ENCODE assay signal across 27 mouse cellular contexts in the genomic region with DNA sequence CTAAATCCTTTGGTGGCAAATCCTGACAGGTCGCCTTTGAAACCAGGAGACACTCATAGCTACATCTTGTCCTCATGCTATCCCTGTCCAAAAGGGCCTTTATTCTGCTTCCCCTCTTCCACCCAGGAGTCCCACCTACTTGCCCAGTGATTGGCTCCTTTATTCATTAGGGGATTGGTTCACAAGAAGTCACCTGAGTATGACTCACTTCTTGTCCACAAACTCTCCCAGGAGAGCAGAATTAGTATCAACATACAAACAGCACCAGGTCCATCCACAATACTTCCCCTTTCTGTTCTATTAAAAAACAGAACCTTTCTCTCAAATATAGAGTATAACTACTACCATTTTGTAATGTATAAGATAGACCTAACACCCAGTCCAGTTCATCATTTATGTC. TPM values are rescaled to one million over a fixed set of nuclear protein-coding genes. Genes with fewer than 3 reads are reported as not detected.
"Had no signal": no experiment of that assay in that cellular context is flagged by ENCODE, and none has a peak within 500 bp of the region (broad histone marks: within the 10 kb centered on the region; RNA-seq: fewer than 3 reads in every experiment).

No protein-coding gene starts in this region.

RNA-seq across cellular contexts. Expression of gene Scgb1a1, which starts 52.6 kb away (rescaled TPM):
- total RNA-seq: gastrocnemius, adult 2 months; gastrocnemius, postnatal 25 days; granulocyte monocyte progenitor cell, adult 5-6 weeks; heart, postnatal 4 days; layer of hippocampus, adult 8-10 months; layer of hippocampus, postnatal 14 days; layer of hippocampus, postnatal 36 days; left cerebral cortex, adult 18-20 months; left cerebral cortex, adult 8-10 months; left cerebral cortex, postnatal 10 days; left cerebral cortex, postnatal 25 days; liver, adult 2 months had no signal
- polyA plus RNA-seq: heart, embryonic 10.5 days; heart, embryonic 12.5 days; heart, embryonic 14.5 days; hindbrain, embryonic 10.5 days; hindbrain, embryonic 12.5 days; hindbrain, embryonic 14.5 days; hindbrain, embryonic 16.5 days; inflammation-experienced regulatory T-cells, adult 6 months; intestine, embryonic 15.5 days; intestine, postnatal 0 days; kidney, embryonic 14.5 days; limb, embryonic 11.5 days; limb, embryonic 13.5 days; liver, embryonic 12.5 days; liver, embryonic 14.5 days had no signal
